Mouse (Mus musculus): ENCODE data around the gene Pcsk5. TPM values are rescaled to one million over a fixed set of nuclear protein-coding genes. Genes with fewer than 3 reads are reported as not detected.

Pcsk5 gene
- polyA plus RNA-seq, 1 experiment from 2014 or later, result 7.9 TPM

DNA sequence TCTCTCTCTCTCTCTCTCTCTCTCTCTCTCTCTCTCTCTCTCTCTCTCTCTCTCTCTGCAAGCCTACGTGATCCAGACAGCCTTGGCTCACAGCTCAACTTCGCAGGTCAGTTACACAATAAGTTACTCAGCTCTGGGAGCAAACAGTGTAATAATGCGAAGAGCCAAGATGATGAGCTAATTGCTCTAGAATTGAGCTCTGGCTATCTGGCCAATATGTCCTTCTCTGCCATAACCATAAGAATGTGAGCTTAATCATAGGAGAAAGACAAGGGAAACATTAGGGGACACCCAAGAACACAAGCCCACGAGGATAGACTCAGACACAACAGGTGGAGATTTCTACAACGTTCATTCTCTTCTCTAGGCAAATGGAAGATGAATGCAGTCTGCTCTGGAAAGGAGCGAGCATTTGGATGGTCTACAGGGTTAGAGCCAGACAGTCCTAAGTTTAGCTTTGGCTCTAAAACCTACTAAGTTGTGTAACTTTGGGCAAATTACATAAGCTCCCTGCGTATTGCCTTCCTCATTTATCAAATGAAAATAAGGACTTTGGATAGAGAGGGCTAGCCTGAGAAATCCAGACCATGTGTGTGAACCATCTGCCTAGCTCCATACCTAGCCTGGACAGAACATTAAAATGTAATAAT is 338.7 kb downstream of the Pcsk5 start:
- 90% methylated on average over 7 of the region's 7 CpGs for WGBS
- DNase-seq (no peak), ATAC-seq (ENCODE audit: low FRiP score, low TSS enrichment) (no peak)
- H3K27ac ChIP-seq (replicated peaks; ENCODE audit: low read depth, low read length), result no peak overlapping the region
- H3K36me3 ChIP-seq (ENCODE audit: control insufficient read depth, insufficient read depth, low read length), result no peaks in the 10 kb centered on the region
- no peak overlapping the region for H3K4me2 ChIP-seq (ENCODE audit: low read length)
- no peaks in the 10 kb centered on the region for H3K27me3 ChIP-seq (ENCODE audit: control insufficient read depth, insufficient read depth, low read length)
- no peaks in the 10 kb centered on the region for H3K9me3 ChIP-seq (ENCODE audit: control insufficient read depth, low read length)
- no peaks in the 10 kb centered on the region for H3K4me1 ChIP-seq (ENCODE audit: control insufficient read depth, insufficient read depth, low read length)
- no peak overlapping the region for H3K4me3 ChIP-seq (replicated peaks; ENCODE audit: low read depth, low read length)
- H3K9ac ChIP-seq (replicated peaks; ENCODE audit: low read length), result no peak overlapping the region

DNA sequence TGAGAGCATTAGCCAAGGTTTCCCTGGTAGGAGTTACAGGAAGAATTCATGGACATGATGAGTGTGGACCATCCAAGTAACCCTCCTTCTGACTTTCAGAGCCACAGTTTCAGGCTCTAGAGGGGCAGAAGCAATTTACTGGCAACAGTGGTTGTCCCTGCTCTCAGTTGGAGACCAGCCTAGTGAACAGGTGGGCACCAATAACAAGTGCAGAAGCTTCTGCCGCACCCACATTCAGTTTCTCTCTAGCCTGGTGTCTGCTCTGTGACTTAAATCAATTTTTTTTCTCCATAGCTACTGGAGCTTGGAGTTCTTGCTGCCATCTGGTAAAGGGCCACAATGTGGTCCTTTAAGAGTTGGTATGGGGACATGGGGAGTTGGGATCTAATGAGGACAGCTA is 341.3 kb downstream of the Pcsk5 start:
- H3K9me3 ChIP-seq (ENCODE audit: control insufficient read depth, low read length), result no peaks in the 10 kb centered on the region
- no peak for DNase-seq
- ATAC-seq (ENCODE audit: low FRiP score, low TSS enrichment), result no peak
- no peak overlapping the region for H3K4me2 ChIP-seq (ENCODE audit: low read length)
- H3K27me3 ChIP-seq (ENCODE audit: control insufficient read depth, insufficient read depth, low read length), result no peaks in the 10 kb centered on the region
- no peaks in the 10 kb centered on the region for H3K36me3 ChIP-seq (ENCODE audit: control insufficient read depth, insufficient read depth, low read length)
- no peak overlapping the region for H3K4me3 ChIP-seq (replicated peaks; ENCODE audit: low read depth, low read length)
- no peak overlapping the region for H3K27ac ChIP-seq (replicated peaks; ENCODE audit: low read depth, low read length)
- peaks cover 12% of the 10 kb centered on the region; the same call in 1 of the 2 replicates for H3K4me1 ChIP-seq (ENCODE audit: control insufficient read depth, insufficient read depth, low read length)
- no peak overlapping the region for H3K9ac ChIP-seq (replicated peaks; ENCODE audit: low read length)
- 93% methylated on average over 1 of the region's 1 CpGs for WGBS

DNA sequence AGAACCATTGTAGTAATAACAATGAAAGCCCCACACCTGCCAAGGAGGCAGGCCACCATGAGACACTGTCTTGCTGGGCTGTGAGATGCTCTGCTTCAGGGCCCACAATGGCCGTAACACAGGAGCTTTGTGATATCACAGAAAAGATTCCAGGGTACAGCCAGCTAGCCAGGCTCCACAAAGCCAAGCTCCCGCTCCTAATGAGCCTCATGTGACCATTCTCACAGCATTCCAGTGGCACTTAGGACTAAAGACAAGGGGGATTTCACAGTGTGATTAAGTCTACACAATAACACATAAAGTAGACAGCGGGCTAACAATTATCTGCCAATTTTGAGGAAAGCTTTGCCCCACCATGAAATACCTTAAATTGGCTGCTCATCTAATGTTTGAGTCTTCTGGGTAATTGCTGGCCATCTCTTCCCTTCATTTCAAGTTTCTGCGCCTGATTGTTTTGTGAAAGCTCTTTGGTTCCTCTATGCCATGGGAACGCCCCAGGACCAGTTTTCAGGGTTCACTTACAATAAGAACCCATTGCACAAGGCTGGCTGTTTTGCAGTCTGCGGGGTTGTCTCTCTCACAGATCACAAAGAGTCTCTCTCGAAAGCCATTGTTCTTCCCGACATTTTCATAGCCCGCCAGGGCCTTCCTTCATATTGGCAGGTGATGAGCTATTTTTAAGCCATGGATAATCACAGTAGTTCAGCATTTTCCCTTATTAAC is 345.4 kb downstream of the Pcsk5 start:
- peak; percentile 77 for ATAC-seq (ENCODE audit: low FRiP score, low TSS enrichment)
- DNase-seq, result peak; percentile 59
- WGBS, result 47% methylated on average over 9 of the region's 9 CpGs
- no peak overlapping the region for H3K4me3 ChIP-seq (replicated peaks; ENCODE audit: low read depth, low read length)
- H3K9me3 ChIP-seq (ENCODE audit: control insufficient read depth, low read length), result no peaks in the 10 kb centered on the region
- no peaks in the 10 kb centered on the region for H3K36me3 ChIP-seq (ENCODE audit: control insufficient read depth, insufficient read depth, low read length)
- no peaks in the 10 kb centered on the region for H3K27me3 ChIP-seq (ENCODE audit: control insufficient read depth, insufficient read depth, low read length)
- no peak overlapping the region for H3K9ac ChIP-seq (replicated peaks; ENCODE audit: low read length)
- H3K4me2 ChIP-seq (ENCODE audit: low read length), result no peak overlapping the region
- H3K4me1 ChIP-seq (ENCODE audit: control insufficient read depth, insufficient read depth, low read length), result peaks cover 12% of the 10 kb centered on the region; the same call in 1 of the 2 replicates
- H3K27ac ChIP-seq (replicated peaks; ENCODE audit: low read depth, low read length), result no peak overlapping the region

DNA sequence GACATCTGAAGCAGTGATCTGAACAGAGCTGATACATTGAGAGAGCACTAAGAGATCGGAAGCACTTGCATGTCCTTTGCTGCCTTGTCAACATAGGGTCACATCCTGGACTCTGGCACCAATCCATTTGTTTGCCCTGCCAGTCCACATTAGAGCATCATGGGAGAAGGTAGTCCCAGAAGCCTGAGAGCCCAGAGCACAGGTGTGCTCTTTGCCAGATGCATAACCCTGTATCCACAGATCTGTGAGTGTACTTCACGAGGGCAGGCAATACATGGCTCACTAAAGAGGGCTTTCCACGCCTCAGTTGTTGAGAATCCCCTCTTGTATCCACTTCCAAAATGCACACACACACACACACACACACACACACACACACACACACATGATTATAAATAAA is 346.1 kb downstream of the Pcsk5 start:
- no peaks in the 10 kb centered on the region for H3K27me3 ChIP-seq (ENCODE audit: control insufficient read depth, insufficient read depth, low read length)
- no peak overlapping the region for H3K4me2 ChIP-seq (ENCODE audit: low read length)
- no peaks in the 10 kb centered on the region for H3K36me3 ChIP-seq (ENCODE audit: control insufficient read depth, insufficient read depth, low read length)
- no peaks in the 10 kb centered on the region for H3K9me3 ChIP-seq (ENCODE audit: control insufficient read depth, low read length)
- WGBS, result 88% methylated on average over 3 of the region's 3 CpGs
- ATAC-seq (ENCODE audit: low FRiP score, low TSS enrichment), result peak; percentile 43; the same call in 1 of the 2 replicates
- DNase-seq, result no peak
- H3K4me3 ChIP-seq (replicated peaks; ENCODE audit: low read depth, low read length), result no peak overlapping the region
- H3K4me1 ChIP-seq (ENCODE audit: control insufficient read depth, insufficient read depth, low read length), result peaks cover 12% of the 10 kb centered on the region; the same call in 1 of the 2 replicates
- H3K27ac ChIP-seq (replicated peaks; ENCODE audit: low read depth, low read length), result no peak overlapping the region
- no peak overlapping the region for H3K9ac ChIP-seq (replicated peaks; ENCODE audit: low read length)

DNA sequence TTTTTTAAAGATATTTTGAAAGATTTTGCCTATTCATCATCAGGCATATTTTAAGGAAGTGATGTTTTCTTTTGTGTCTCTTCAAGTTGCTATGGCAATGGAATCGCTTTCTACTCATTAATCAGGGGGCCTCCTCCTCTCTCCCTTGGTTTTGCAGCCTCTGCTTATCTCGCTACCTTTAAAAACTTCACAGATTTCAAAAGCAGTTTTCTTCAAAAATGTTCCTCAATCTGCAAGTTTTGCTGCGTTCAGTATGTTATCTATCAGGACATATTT is 347.6 kb downstream of the Pcsk5 start:
- H3K27me3 ChIP-seq (ENCODE audit: control insufficient read depth, insufficient read depth, low read length), result no peaks in the 10 kb centered on the region

DNA sequence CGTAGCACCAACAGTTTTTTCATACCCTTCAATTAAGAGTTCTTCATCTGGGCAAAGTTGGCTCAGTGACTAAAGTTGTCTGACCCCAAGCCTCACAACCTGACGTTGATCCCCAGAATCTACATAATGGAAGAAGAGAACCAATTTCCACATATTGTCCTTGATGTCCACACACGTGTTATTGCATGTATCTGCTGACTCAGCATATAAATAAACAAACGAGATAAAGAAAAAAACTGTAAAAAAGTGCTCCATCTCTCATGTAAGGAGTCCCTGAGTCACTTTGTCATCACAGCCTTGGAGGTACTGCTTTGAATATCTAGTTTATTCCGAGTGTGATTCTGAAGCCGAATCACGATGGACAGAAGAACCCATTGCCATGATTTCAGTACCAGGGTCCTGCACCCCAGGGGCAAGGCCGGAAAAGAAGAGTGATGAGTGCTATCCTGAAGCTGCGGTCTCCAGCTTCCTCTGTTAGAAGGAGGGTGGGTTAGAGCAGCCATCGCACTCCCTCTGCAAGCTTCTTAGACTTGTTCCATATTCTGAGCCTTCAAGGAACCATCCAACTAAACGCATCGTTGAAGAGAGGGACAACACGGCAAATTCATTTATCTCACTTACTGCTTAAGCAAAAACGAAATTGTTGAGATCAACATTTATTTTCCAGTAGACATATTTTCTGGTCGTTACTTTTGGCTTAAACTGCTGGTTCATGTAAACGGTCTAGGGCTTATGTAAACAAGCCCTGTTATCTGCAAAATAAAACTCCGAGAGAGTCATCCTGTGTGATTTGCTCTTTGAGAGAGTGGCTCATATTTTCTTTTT is 348.2 kb downstream of the Pcsk5 start:
- Histone ChIP-seq H3K9me3 (ENCODE audit: control insufficient read depth, low read length) (no peaks in the 10 kb centered on the region), H3K27ac (replicated peaks; ENCODE audit: low read depth, low read length) (no peak overlapping the region), H3K36me3 (ENCODE audit: control insufficient read depth, insufficient read depth, low read length) (no peaks in the 10 kb centered on the region), H3K4me2 (ENCODE audit: low read length) (no peak overlapping the region), H3K9ac (replicated peaks; ENCODE audit: low read length) (no peak overlapping the region), H3K27me3 (ENCODE audit: control insufficient read depth, insufficient read depth, low read length) (no peaks in the 10 kb centered on the region), H3K4me3 (replicated peaks; ENCODE audit: low read depth, low read length) (no peak overlapping the region), H3K4me1 (ENCODE audit: control insufficient read depth, insufficient read depth, low read length) (peaks cover 12% of the 10 kb centered on the region; the same call in 1 of the 2 replicates)
- 91% methylated on average over 17 of the region's 17 CpGs for WGBS
- DNase-seq (no peak), ATAC-seq (ENCODE audit: low FRiP score, low TSS enrichment) (no peak)

More for the DNA sequence above, 347.6 kb downstream of the Pcsk5 start:
- no peak for ATAC-seq (ENCODE audit: low FRiP score, low TSS enrichment)
- no peak overlapping the region for H3K27ac ChIP-seq (replicated peaks; ENCODE audit: low read depth, low read length)
- H3K4me1 ChIP-seq (ENCODE audit: control insufficient read depth, insufficient read depth, low read length), result peaks cover 12% of the 10 kb centered on the region; the same call in 1 of the 2 replicates
- WGBS, result 59% methylated on average over 3 of the region's 3 CpGs
- DNase-seq, result no peak
- no peak overlapping the region for H3K4me3 ChIP-seq (replicated peaks; ENCODE audit: low read depth, low read length)
- no peak overlapping the region for H3K9ac ChIP-seq (replicated peaks; ENCODE audit: low read length)
- H3K4me2 ChIP-seq (ENCODE audit: low read length), result no peak overlapping the region
- H3K9me3 ChIP-seq (ENCODE audit: control insufficient read depth, low read length), result no peaks in the 10 kb centered on the region
- H3K36me3 ChIP-seq (ENCODE audit: control insufficient read depth, insufficient read depth, low read length), result no peaks in the 10 kb centered on the region

DNA sequence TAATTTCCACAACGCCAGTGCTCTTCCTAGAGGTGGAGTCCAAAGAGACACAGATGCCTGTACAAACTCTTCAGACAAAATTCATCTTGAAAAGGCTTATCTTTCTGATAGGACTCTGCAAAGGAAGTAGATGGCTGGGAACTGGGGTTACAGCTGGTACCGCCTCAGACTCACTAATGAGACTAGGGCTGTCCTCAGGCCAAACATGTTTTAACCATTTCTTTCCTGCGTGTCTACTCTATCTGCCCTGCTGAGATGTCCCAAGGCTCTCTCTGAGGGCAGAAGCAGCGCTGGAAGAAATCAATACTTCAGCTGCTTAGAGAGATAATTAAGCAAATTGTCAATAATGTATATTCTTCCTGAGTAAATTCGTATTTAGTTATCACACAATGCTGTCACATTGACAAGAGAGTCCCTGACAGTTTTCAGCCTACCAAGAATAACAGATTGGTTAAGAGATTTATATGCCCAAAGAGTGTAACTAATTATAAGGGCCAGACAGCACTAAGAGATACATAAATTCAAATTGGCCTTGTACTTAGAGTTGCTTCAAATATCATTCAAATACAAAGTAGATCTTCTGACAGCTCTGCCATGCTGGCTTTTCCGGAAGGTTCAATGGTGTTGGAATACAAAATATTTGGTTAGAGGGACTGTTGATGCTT is 355.2 kb downstream of the Pcsk5 start:
- Histone ChIP-seq H3K4me3 (replicated peaks; ENCODE audit: low read depth, low read length) (no peak overlapping the region), H3K4me1 (ENCODE audit: control insufficient read depth, insufficient read depth, low read length) (no peaks in the 10 kb centered on the region), H3K9ac (replicated peaks; ENCODE audit: low read length) (no peak overlapping the region), H3K27ac (replicated peaks; ENCODE audit: low read depth, low read length) (no peak overlapping the region), H3K9me3 (ENCODE audit: control insufficient read depth, low read length) (no peaks in the 10 kb centered on the region), H3K4me2 (ENCODE audit: low read length) (no peak overlapping the region), H3K36me3 (ENCODE audit: control insufficient read depth, insufficient read depth, low read length) (no peaks in the 10 kb centered on the region), H3K27me3 (ENCODE audit: control insufficient read depth, insufficient read depth, low read length) (no peaks in the 10 kb centered on the region)
- ATAC-seq (ENCODE audit: low FRiP score, low TSS enrichment), result no peak
- 55% methylated on average over 6 of the region's 6 CpGs for WGBS
- peak; percentile 17 for DNase-seq

DNA sequence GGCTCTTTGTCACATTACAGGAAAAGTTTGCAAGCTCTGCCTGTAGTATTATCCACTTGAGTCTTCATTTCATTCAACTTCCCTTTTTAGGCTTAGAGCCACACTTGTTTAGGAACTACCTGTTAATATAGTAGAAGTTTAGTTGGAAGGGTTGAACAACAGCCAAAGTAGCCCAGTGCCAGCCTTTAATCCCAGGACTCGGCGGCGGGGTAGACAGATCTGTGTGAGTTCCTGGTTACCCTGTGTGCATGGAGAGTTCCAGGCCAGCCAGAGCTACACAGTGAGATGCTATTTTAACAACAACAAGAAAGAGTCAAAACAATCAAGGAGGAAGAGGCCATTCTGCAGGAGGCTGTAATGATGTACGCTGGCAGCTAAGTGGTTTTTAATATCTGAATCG is 358.0 kb downstream of the Pcsk5 start:
- no peaks in the 10 kb centered on the region for H3K9me3 ChIP-seq (ENCODE audit: control insufficient read depth, low read length)
- H3K4me1 ChIP-seq (ENCODE audit: control insufficient read depth, insufficient read depth, low read length), result no peaks in the 10 kb centered on the region
- no peak overlapping the region for H3K4me2 ChIP-seq (ENCODE audit: low read length)
- no peaks in the 10 kb centered on the region for H3K27me3 ChIP-seq (ENCODE audit: control insufficient read depth, insufficient read depth, low read length)
- ATAC-seq (ENCODE audit: low FRiP score, low TSS enrichment) (no peak), DNase-seq (no peak)
- no peak overlapping the region for H3K9ac ChIP-seq (replicated peaks; ENCODE audit: low read length)
- no peak overlapping the region for H3K27ac ChIP-seq (replicated peaks; ENCODE audit: low read depth, low read length)
- no peaks in the 10 kb centered on the region for H3K36me3 ChIP-seq (ENCODE audit: control insufficient read depth, insufficient read depth, low read length)
- 94% methylated on average over 5 of the region's 5 CpGs for WGBS
- H3K4me3 ChIP-seq (replicated peaks; ENCODE audit: low read depth, low read length), result no peak overlapping the region
